Mouse (Mus musculus) stomach, postnatal 0 days (tissue): ENCODE data around the gene Morc4.

Experiments used
- CTCF ChIP-seq: IDR thresholded peaks from 2 replicates; pipeline ENCODE4 v1.5.1; 2016; ENCODE audit warnings: antibody characterized with exemption, low read depth, mild to moderate bottlenecking, moderate library complexity
- EP300 ChIP-seq: optimal IDR thresholded peaks from 2 replicates; pipeline ENCODE3; 2016; ENCODE audit warnings: antibody characterized with exemption

DNA sequence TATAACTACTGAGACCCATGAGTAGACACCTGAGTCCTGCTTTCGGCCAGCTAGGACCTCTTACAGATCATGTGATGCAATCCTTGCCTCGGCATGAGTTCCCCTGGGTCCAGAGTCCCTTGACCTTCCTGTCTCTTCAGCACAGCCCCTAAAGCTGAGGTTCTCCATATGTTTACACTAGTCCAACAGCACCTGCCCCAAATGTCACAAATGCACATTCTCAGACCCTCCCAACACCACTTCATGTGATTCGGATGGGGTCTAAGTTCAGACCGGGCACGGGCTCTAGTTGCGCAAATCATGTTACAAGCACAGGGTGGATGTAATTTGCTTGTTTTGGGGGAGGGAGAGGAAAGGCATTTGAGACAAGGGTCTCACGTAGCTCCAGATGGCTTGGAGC is 5.6 kb upstream of the Morc4 start:
- TF ChIP-seq EP300 (no peak), CTCF (no peak)
